Mouse (Mus musculus) lung, postnatal 0 days (tissue): ENCODE measurements around the gene Arhgap15. TPM values are rescaled to one million over a fixed set of nuclear protein-coding genes. Genes with fewer than 3 reads are reported as not detected.

Experiments
- ATAC-seq: fragments of 200-750 bp; cut with Nextera tagmentation; 2 replicates; pipeline ENCODE4 v1.8.0; 2017; ENCODE audit warnings: moderate library complexity
- DNase-seq: peaks from one replicate; pipeline ENCODE4 v3.0.0-alpha.2; 2016; ENCODE audit warnings: low spot score
- H3K27ac ChIP-seq: fragments of 300-500 bp; sonication (generic); 2 replicates; pipeline ENCODE4 v1.5.1; 2014; ENCODE audit warnings: antibody characterized with exemption, mild to moderate bottlenecking, low read length, mixed read lengths
- H3K27me3 ChIP-seq: fragments of 300-500 bp; sonication (generic); replicated peaks from 2 replicates; pipeline ENCODE4 v1.6.1; 2014; ENCODE audit warnings: low read length, mixed read lengths; ENCODE audit not compliant: insufficient read depth
- H3K36me3 ChIP-seq: fragments of 300-500 bp; sonication (generic); 2 replicates; pipeline ENCODE4 v1.6.1; 2014; ENCODE audit warnings: low read length, mixed read lengths; ENCODE audit not compliant: insufficient read depth
- H3K4me1 ChIP-seq: fragments of 300-500 bp; sonication (generic); 2 replicates; pipeline ENCODE4 v1.6.1; 2014; ENCODE audit warnings: antibody characterized with exemption, low read depth, low read length, mixed read lengths; ENCODE audit not compliant: insufficient read depth
- H3K4me2 ChIP-seq: fragments of 300-500 bp; sonication (generic); replicated peaks from 2 replicates; pipeline ENCODE4 v1.6.1; 2014; ENCODE audit warnings: low read depth, mild to moderate bottlenecking, low read length, moderate library complexity, mixed read lengths
- H3K4me3 ChIP-seq: fragments of 300-500 bp; sonication (generic); 2 replicates; pipeline ENCODE4 v1.5.1; 2014; ENCODE audit warnings: low read depth, low read length
- H3K9ac ChIP-seq: fragments of 300-500 bp; sonication (generic); replicated peaks from 2 replicates; pipeline ENCODE4 v1.6.1; 2014; ENCODE audit warnings: low read depth, mild to moderate bottlenecking
- H3K9me3 ChIP-seq: fragments of 300-500 bp; sonication (generic); 2 replicates; pipeline ENCODE4 v1.6.1; 2016; ENCODE audit warnings: low read length, mixed read lengths
- CTCF ChIP-seq: IDR thresholded peaks from 2 replicates; pipeline ENCODE4 v1.5.1; 2016; ENCODE audit warnings: antibody characterized with exemption, mild to moderate bottlenecking
- EP300 ChIP-seq: IDR thresholded peaks from 2 replicates; pipeline ENCODE4 v1.6.1; 2016; ENCODE audit warnings: antibody characterized with exemption, mild to moderate bottlenecking, control low read depth
- WGBS: fragments of 180-500 bp; shearing (Covaris S2); extraction: QIAGEN DNeasy Blood & Tissue Kit; methylation state at CpG from one replicate; pipeline ENCODE4 v1.1.7; 2014; 5-methylcytosine and 5-hydroxymethylcytosine counted together
- polyA plus RNA-seq: library from polyadenylated mRNA; unstranded; fragments of >200 nt; fragmentation: Nextera tagmentation; extraction: Ambion mirVana; gene quantifications from 2 replicates; pipeline ENCODE4 v1.2.1, GENCODE M21; 2015

Arhgap15 gene
- polyA plus RNA-seq, 1 experiment from 2014 or later, result 1.5 TPM

- DNase-seq, result peak; percentile 30
These were observed 399.3 kb downstream of the Arhgap15 start for GRCm38 (mm10) chr2:44147971-44148370.

GRCm38 (mm10) chr2:44148550-44149100, 400.0 kb downstream of the Arhgap15 start:
- no peaks in the 10 kb centered on the region for H3K36me3 ChIP-seq
- TF ChIP-seq CTCF (no peak), EP300 (no peak)
- no peak overlapping the region for H3K4me3 ChIP-seq
- no peaks in the 10 kb centered on the region for H3K9me3 ChIP-seq
- H3K4me2 ChIP-seq, result peak overlapping the region; percentile 36
- DNase-seq (peak; percentile 56), ATAC-seq (0 out of 2 replicates have a peak, but pooled peaks have one; percentile 31)
- 40% methylated on average over 7 of the region's 7 CpGs for WGBS
- no peaks in the 10 kb centered on the region for H3K4me1 ChIP-seq
- H3K27me3 ChIP-seq, result no peaks in the 10 kb centered on the region
- H3K9ac ChIP-seq, result no peak overlapping the region
- peak overlapping the region; percentile 59 for H3K27ac ChIP-seq

More at GRCm38 (mm10) chr2:44147971-44148370, 399.3 kb downstream of the Arhgap15 start:
- H3K4me2 ChIP-seq, result peak overlapping the region; percentile 36
- no peaks in the 10 kb centered on the region for H3K9me3 ChIP-seq
- no peak overlapping the region for H3K4me3 ChIP-seq
- no peak for ATAC-seq
- H3K9ac ChIP-seq, result peak overlapping the region; percentile 23; the same call in 1 of the 2 replicates
- WGBS, result 38% methylated on average over 7 of the region's 7 CpGs
- H3K27ac ChIP-seq, result peak overlapping the region; percentile 59
- no peaks in the 10 kb centered on the region for H3K36me3 ChIP-seq
- no peak for TF ChIP-seq CTCF
- no peak for TF ChIP-seq EP300
- H3K4me1 ChIP-seq, result no peaks in the 10 kb centered on the region
- H3K27me3 ChIP-seq, result no peaks in the 10 kb centered on the region

GRCm38 (mm10) chr2:44152301-44152700, 403.7 kb downstream of the Arhgap15 start:
- Histone ChIP-seq H3K9me3 (no peaks in the 10 kb centered on the region), H3K27ac (no peak overlapping the region), H3K27me3 (no peaks in the 10 kb centered on the region), H3K9ac (no peak overlapping the region), H3K4me3 (no peak overlapping the region), H3K4me2 (no peak overlapping the region), H3K4me1 (no peaks in the 10 kb centered on the region), H3K36me3 (no peaks in the 10 kb centered on the region)
- ATAC-seq, result no peak
- 79% methylated on average over 1 of the region's 1 CpGs for WGBS
- DNase-seq, result no peak
- TF ChIP-seq CTCF, result no peak
- TF ChIP-seq EP300, result no peak

- Histone ChIP-seq H3K4me1 (no peaks in the 10 kb centered on the region), H3K4me3 (no peak overlapping the region), H3K9me3 (no peaks in the 10 kb centered on the region), H3K4me2 (no peak overlapping the region), H3K27me3 (no peaks in the 10 kb centered on the region), H3K9ac (no peak overlapping the region), H3K27ac (no peak overlapping the region), H3K36me3 (no peaks in the 10 kb centered on the region)
- DNase-seq (no peak), ATAC-seq (no peak)
- WGBS, result 54% methylated on average over 4 of the region's 4 CpGs
- TF ChIP-seq CTCF (no peak), EP300 (no peak)
These were observed 411.7 kb downstream of the Arhgap15 start for GRCm38 (mm10) chr2:44160358-44160757.

- ATAC-seq (peak; percentile 33), DNase-seq (peak; percentile 37)
- 27% methylated on average over 3 of the region's 3 CpGs for WGBS
- no peak overlapping the region for H3K4me3 ChIP-seq
- TF ChIP-seq EP300 (no peak), CTCF (no peak)
- peak overlapping the region; percentile 32; the same call in 1 of the 2 replicates for H3K27ac ChIP-seq
- H3K9ac ChIP-seq, result no peak overlapping the region
- no peaks in the 10 kb centered on the region for H3K27me3 ChIP-seq
- H3K9me3 ChIP-seq, result no peaks in the 10 kb centered on the region
- H3K4me1 ChIP-seq, result no peaks in the 10 kb centered on the region
- H3K4me2 ChIP-seq, result no peak overlapping the region
- no peaks in the 10 kb centered on the region for H3K36me3 ChIP-seq
These were observed 417.2 kb downstream of the Arhgap15 start for GRCm38 (mm10) chr2:44165789-44166188.

- DNase-seq, result no peak
These were observed 418.1 kb downstream of the Arhgap15 start for GRCm38 (mm10) chr2:44166716-44167115.

More at GRCm38 (mm10) chr2:44166716-44167115, 418.1 kb downstream of the Arhgap15 start:
- no peaks in the 10 kb centered on the region for H3K27me3 ChIP-seq
- H3K36me3 ChIP-seq, result no peaks in the 10 kb centered on the region
- WGBS, result 85% methylated on average over 4 of the region's 4 CpGs
- no peak overlapping the region for H3K4me3 ChIP-seq
- H3K9me3 ChIP-seq, result no peaks in the 10 kb centered on the region
- TF ChIP-seq EP300 (no peak), CTCF (no peak)
- no peak for ATAC-seq
- H3K4me1 ChIP-seq, result no peaks in the 10 kb centered on the region
- no peak overlapping the region for H3K9ac ChIP-seq
- H3K27ac ChIP-seq, result no peak overlapping the region
- H3K4me2 ChIP-seq, result no peak overlapping the region
